Comparison of ENCODE assay signal across 25 mouse cellular contexts in the genomic region with DNA sequence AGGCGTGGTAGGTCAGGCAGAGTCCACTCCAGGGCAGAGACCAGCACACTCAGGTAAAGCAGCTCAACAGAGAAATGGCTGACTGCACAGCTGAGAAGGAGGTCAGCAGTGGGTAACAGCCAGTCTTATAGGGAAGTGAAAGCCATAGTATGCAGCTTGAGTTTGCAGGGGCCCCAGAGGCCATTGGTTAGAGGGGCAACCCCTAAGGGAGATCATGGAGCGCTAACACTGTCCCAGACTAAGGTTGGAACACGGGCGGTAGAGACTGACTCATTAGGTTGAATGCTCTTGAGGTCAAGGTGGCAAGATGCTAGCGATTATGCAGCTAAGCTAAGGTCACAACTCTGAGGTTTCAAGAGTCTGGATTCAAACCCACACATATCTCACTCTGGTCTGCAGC. TPM values are rescaled to one million over a fixed set of nuclear protein-coding genes. Genes with fewer than 3 reads are reported as not detected.
DNase-seq lines count a peak whose midpoint lies in the region; ATAC-seq and TF ChIP-seq lines count a peak whose summit lies in the region.
"Had no signal": no experiment of that assay in that cellular context is flagged by ENCODE, and none has a peak within 500 bp of the region (broad histone marks: within the 10 kb centered on the region; RNA-seq: fewer than 3 reads in every experiment).

No protein-coding gene starts in this region.

- H3K4me2 ChIP-seq in kidney, postnatal 0 days (ENCODE audit: low read length) = no peak overlapping the region
- peak overlapping the region; percentile 4; the same call in 1 of the 2 replicates for H3K4me2 ChIP-seq in CH12.LX (ENCODE audit: insufficient read depth, low read depth, poor library complexity, severe bottlenecking)
- H3K4me2 ChIP-seq: heart, embryonic 12.5 days; liver, embryonic 12.5 days; lung, embryonic 14.5 days; neural tube, embryonic 12.5 days; stomach, embryonic 15.5 days had no signal

- H3K4me3 ChIP-seq in kidney, postnatal 0 days (replicated peaks; ENCODE audit: low read depth, low read length) = no peak overlapping the region
- peak overlapping the region in 1 of 3 experiments; percentile 3 for H3K4me3 ChIP-seq in CH12.LX (replicated peaks in 1 of 3; ENCODE audit: low read depth in 2 of 3, low read length in 2 of 3, poor library complexity in 1 of 3)
- H3K4me3 ChIP-seq: heart, embryonic 12.5 days; liver, embryonic 12.5 days; midbrain, embryonic 10.5 days; neural tube, embryonic 12.5 days; stomach, embryonic 15.5 days had no signal

- no peak overlapping the region for H3K27ac ChIP-seq in kidney, postnatal 0 days
- peak overlapping the region; percentile 80 for H3K27ac ChIP-seq in CH12.LX (ENCODE audit: insufficient read depth, low read depth)
- H3K27ac ChIP-seq: hindbrain, postnatal 0 days; liver, embryonic 12.5 days; midbrain, embryonic 10.5 days; neural tube, embryonic 12.5 days; stomach, embryonic 15.5 days had no signal

- H3K4me1 ChIP-seq in kidney, postnatal 0 days (replicated peaks; ENCODE audit: insufficient read depth, low read length) = no peaks in the 10 kb centered on the region
- peaks cover 29 to 55% of the 10 kb centered on the region in 2 experiments for H3K4me1 ChIP-seq in CH12.LX (ENCODE audit: control insufficient read depth in 1 of 2, insufficient read depth in 2 of 2)
- H3K4me1 ChIP-seq: liver, embryonic 12.5 days; midbrain, embryonic 10.5 days; stomach, embryonic 15.5 days had no signal

- TF ChIP-seq POLR2A in CH12.LX (IDR thresholded peaks at IDR 0.05; ENCODE audit: low read depth, low read length) = no peak; the same call in 1 of the 2 replicates

- no peaks in the 10 kb centered on the region for H3K27me3 ChIP-seq in kidney, postnatal 0 days (ENCODE audit: insufficient read depth, low read length)
- no peaks in the 10 kb centered on the region for H3K27me3 ChIP-seq in CH12.LX (replicated peaks)
- H3K27me3 ChIP-seq: heart, embryonic 12.5 days; liver, embryonic 12.5 days; neural tube, embryonic 12.5 days; stomach, embryonic 15.5 days had no signal

- TF ChIP-seq EP300 in CH12.LX (IDR thresholded peaks at IDR 0.05; ENCODE audit: low read length) = peak; percentile 97

- 73% methylated on average over 5 of the region's 5 CpGs for WGBS in kidney, postnatal 0 days

- in situ Hi-C loops in CH12.LX (cut with MboI; ENCODE audit: low pct_ligation_motif_present, low pct_unique_long_range_greater_than_20kb, low sequenced_read_pairs) = no loop called here

- no peak overlapping the region for H3K9ac ChIP-seq in kidney, postnatal 0 days (ENCODE audit: low read depth, low read length)
- H3K9ac ChIP-seq in CH12.LX (ENCODE audit: insufficient read depth, low read depth) = no peak overlapping the region
- H3K9ac ChIP-seq: forebrain, postnatal 0 days; heart, embryonic 12.5 days; liver, embryonic 12.5 days; lung, embryonic 14.5 days; neural tube, embryonic 12.5 days; stomach, embryonic 15.5 days had no signal

- peak; percentile 61; the same call in 1 of the 2 replicates for ATAC-seq in kidney, postnatal 0 days (replicated peaks; ENCODE audit: low FRiP score, low read depth)
- ATAC-seq: forebrain, postnatal 0 days; hindbrain, postnatal 0 days; liver, embryonic 12.5 days had no signal

- no peak for TF ChIP-seq CTCF in kidney, postnatal 0 days (IDR thresholded peaks at IDR 0.05; ENCODE audit: low read depth)
- TF ChIP-seq CTCF in CH12.LX (conservative IDR thresholded peaks at IDR 0.05 in 1 of 2, IDR thresholded peaks at IDR 0.05 in 1 of 2; ENCODE audit: low read depth in 2 of 2, low read length in 2 of 2) = no peak

- no peaks in the 10 kb centered on the region for H3K79me2 ChIP-seq in CH12.LX (replicated peaks; ENCODE audit: control insufficient read depth, extremely low read depth, insufficient read depth, poor library complexity, severe bottlenecking)

- TF ChIP-seq RAD21 in CH12.LX (IDR thresholded peaks at IDR 0.05; ENCODE audit: low read depth, low read length) = peak; percentile 22

- peak; percentile 36 for DNase-seq in adrenal gland, adult 8-10 months
- no peak for DNase-seq in adrenal gland, postnatal 25 days
- DNase-seq in kidney, postnatal 0 days (ENCODE audit: low spot score) = no peak
- no peak for DNase-seq in kidney, adult 11 months
- peak; percentile 95 for DNase-seq in CH12.LX (ENCODE audit: extremely low read depth)
- peak; percentile 69 to 72 for DNase-seq in spleen, postnatal 36 days (ENCODE audit: low spot score in 2 of 2)
- DNase-seq in frontal cortex, postnatal 14 days (ENCODE audit: low spot score in 2 of 2) = no peak
- DNase-seq in retina, postnatal 1 day = no peak
- DNase-seq: cerebellum, adult 11 months; cerebellum, postnatal 14 days; embryo, embryonic 11 days; forebrain, postnatal 0 days; kidney, adult 2 months; kidney, postnatal 36 days; lung, embryonic 14.5 days; lung, postnatal 36 days; right cerebral cortex, postnatal 4 days; thymus, adult 18-20 months; thymus, postnatal 4 days had no signal

- H3K36me3 ChIP-seq in kidney, postnatal 0 days (ENCODE audit: insufficient read depth, low read length) = 0 out of 2 replicates have a peak, but pooled peaks cover 5% of the 10 kb centered on the region
- H3K36me3 ChIP-seq in CH12.LX (replicated peaks in 1 of 2; ENCODE audit: control insufficient read depth in 1 of 2, insufficient read depth in 1 of 2, low read length in 1 of 2) = peaks cover 44 to 71% of the 10 kb centered on the region in 2 experiments
- H3K36me3 ChIP-seq: liver, embryonic 12.5 days; stomach, embryonic 15.5 days had no signal

- no peaks in the 10 kb centered on the region for H3K9me3 ChIP-seq in kidney, postnatal 0 days (replicated peaks; ENCODE audit: low read length)
- H3K9me3 ChIP-seq in CH12.LX (replicated peaks; ENCODE audit: low read length) = no peaks in the 10 kb centered on the region
- H3K9me3 ChIP-seq: heart, embryonic 12.5 days; liver, embryonic 12.5 days; midbrain, embryonic 10.5 days; neural tube, embryonic 12.5 days; stomach, embryonic 15.5 days had no signal

- dilution Hi-C loops in CH12.LX (cut with MboI; ENCODE audit: extremely low pct_ligation_motif_present, extremely low pct_unique_long_range_greater_than_20kb, low sequenced_read_pairs) = no loop called here

TF ChIP-seq in CH12.LX, 34 proteins besides CTCF, POLR2A, EP300 and RAD21 (continues in another document):
- no peak for TF ChIP-seq USF1 (IDR thresholded peaks at IDR 0.05; ENCODE audit: low read depth, low read length)
- no peak; the same call in 1 of the 2 replicates for TF ChIP-seq HCFC1 (IDR thresholded peaks at IDR 0.05; ENCODE audit: low read depth, low read length)
- TF ChIP-seq MAZ (IDR thresholded peaks at IDR 0.05; ENCODE audit: low read depth, low read length) = peak; percentile 84; the same call in 1 of the 2 replicates
- peak; percentile 29; the same call in 1 of the 2 replicates for TF ChIP-seq NELFE (IDR thresholded peaks at IDR 0.05; ENCODE audit: low read depth, low read length)
- peak; percentile 95 for TF ChIP-seq ETS1 (conservative IDR thresholded peaks at IDR 0.05; ENCODE audit: low read depth, low read length)
- peak; percentile 66; the same call in 1 of the 2 replicates for TF ChIP-seq MYC (IDR thresholded peaks at IDR 0.05; ENCODE audit: low read depth, low read length)
- peak; percentile 76; the same call in 1 of the 2 replicates for TF ChIP-seq ZMIZ1 (IDR thresholded peaks at IDR 0.05; ENCODE audit: low read depth, low read length)
- TF ChIP-seq RCOR1 (conservative IDR thresholded peaks at IDR 0.05; ENCODE audit: low read depth, low read length) = peak; percentile 93
- peak; percentile 48 for TF ChIP-seq SMC3 (IDR thresholded peaks at IDR 0.05; ENCODE audit: low read depth, low read length)
- TF ChIP-seq SIN3A (IDR thresholded peaks at IDR 0.05; ENCODE audit: low read length) = peak; percentile 89
- TF ChIP-seq POLR2AphosphoS2 (IDR thresholded peaks at IDR 0.05; ENCODE audit: low read depth, low read length) = no peak
- peak; percentile 47; the same call in 1 of the 2 replicates for TF ChIP-seq JUND (conservative IDR thresholded peaks at IDR 0.05; ENCODE audit: low read depth, low read length)
- TF ChIP-seq IRF4 (IDR thresholded peaks at IDR 0.05; ENCODE audit: low read depth, low read length) = peak; percentile 99
- no peak for TF ChIP-seq CHD1 (IDR thresholded peaks at IDR 0.05; ENCODE audit: low read depth, low read length)
- TF ChIP-seq GABPA (IDR thresholded peaks at IDR 0.05; ENCODE audit: insufficient replicate concordance, low read depth, low read length) = no peak
- no peak; the same call in 1 of the 2 replicates for TF ChIP-seq ZC3H11A (IDR thresholded peaks at IDR 0.05; ENCODE audit: low read depth, low read length)
- TF ChIP-seq CHD2 (IDR thresholded peaks at IDR 0.05; ENCODE audit: low read length) = peak; percentile 84
- peak; percentile 92 for TF ChIP-seq MEF2A (IDR thresholded peaks at IDR 0.05; ENCODE audit: borderline replicate concordance, low read depth, low read length)
- TF ChIP-seq USF2 (conservative IDR thresholded peaks at IDR 0.05; ENCODE audit: low read depth, low read length) = no peak
- no peak for TF ChIP-seq ZKSCAN1 (IDR thresholded peaks at IDR 0.05; ENCODE audit: borderline replicate concordance, low read depth, low read length)
- no peak for TF ChIP-seq PAX5 (IDR thresholded peaks at IDR 0.05; ENCODE audit: low read length)
- TF ChIP-seq UBTF (IDR thresholded peaks at IDR 0.05; ENCODE audit: low read depth, low read length) = no peak
- 0 out of 2 replicates have a peak, but pooled peaks have one; percentile 29 for TF ChIP-seq TBP (conservative IDR thresholded peaks at IDR 0.05; ENCODE audit: low read depth, low read length)
- TF ChIP-seq MXI1 (IDR thresholded peaks at IDR 0.05; ENCODE audit: low read depth, low read length) = no peak
- peak; percentile 53 for TF ChIP-seq MAX (IDR thresholded peaks at IDR 0.05; ENCODE audit: low read length)
- TF ChIP-seq MAFK (IDR thresholded peaks at IDR 0.05; ENCODE audit: insufficient replicate concordance, low read length) = peak; percentile 83
- 0 out of 2 replicates have a peak, but pooled peaks have one; percentile 36 for TF ChIP-seq NRF1 (IDR thresholded peaks at IDR 0.05; ENCODE audit: low read depth, low read length)
- TF ChIP-seq TCF12 (IDR thresholded peaks at IDR 0.05; ENCODE audit: low read depth, low read length) = peak; percentile 97
- peak; percentile 75 for TF ChIP-seq ZNF384 (IDR thresholded peaks at IDR 0.05; ENCODE audit: low read depth, low read length)
- peak; percentile 63; the same call in 1 of the 2 replicates for TF ChIP-seq ELF1 (IDR thresholded peaks at IDR 0.05; ENCODE audit: low read depth, low read length)

RNA-seq across cellular contexts. Expression of a gene that starts 40.8 kb away (rescaled TPM):
- total RNA-seq in adrenal gland, adult 8-10 months (2022) = 10 to 100 TPM; 11.1 to 21.5 (median 14.1) TPM
- total RNA-seq in adrenal gland, postnatal 25 days (2021) = 11.7 and 12.8 TPM in 2 replicates
- polyA plus RNA-seq in kidney, postnatal 0 days (2015; fragmentation: Nextera tagmentation; extraction: Ambion mirVana) = 29.3 and 33.8 TPM in 2 replicates
- total RNA-seq in CH12.LX (2012; rRNA removed) (21.8 and 27.1 TPM in 2 replicates), CH12.LX (2014; rRNA removed) (14.8 and 15.6 TPM in 2 replicates)
- 19.3 and 25.9 TPM in 2 replicates for polyA plus RNA-seq in CH12.LX (2012; ENCODE audit: insufficient read length, low read depth)

Comparison
In these comparisons a context has a peak if more than half of its experiments do, and no peak if none do; other contexts are left out.
1. DNase-seq: peak in adrenal gland, adult 8-10 months (single experiment), CH12.LX (single experiment) and spleen, postnatal 36 days (2 of 2); none in adrenal gland, postnatal 25 days (single experiment), kidney, postnatal 0 days (single experiment), kidney, adult 11 months (single experiment), frontal cortex, postnatal 14 days (0 of 2) and retina, postnatal 1 day (single experiment).